Mouse (Mus musculus) adrenal gland, adult 18-20 months (tissue): ENCODE measurements around the gene Zbtb8a. TPM values are rescaled to one million over a fixed set of nuclear protein-coding genes. Genes with fewer than 3 reads are reported as not detected.
"Not testable (repeated sequence)": the region's sequence is repeated elsewhere in the genome, so short reads cannot be mapped to it uniquely, and the experiment has no call there.

Experiments
- DNase-seq, 2 experiments: peaks; one replicate each; pipeline ENCODE4 v3.0.0; 2021 to 2022; ENCODE audit warnings: low spot score in 2 of 2
- long read RNA-seq, 2 experiments: library from polyadenylated mRNA; stranded (forward); transcript quantifications; one replicate each; pipeline ENCODE4 v2.0.0; 2021
- total RNA-seq, 2 experiments: library from RNA; stranded (reverse); gene quantifications; 1 replicate in 1 of 2; 2 replicates in 1 of 2; pipeline ENCODE4 v1.2.3; 2021

The Zbtb8a gene
- 1 to 10 TPM; 2.7 to 3.7 TPM for total RNA-seq
- long read RNA-seq, experiment 1, transcript Zbtb8a-201 (5 exons, 2,321 nt) = major isoform, 7 of 7 reads
- long read RNA-seq, experiment 1, partial matches to known transcripts = 0 of 7 reads
- long read RNA-seq, experiment 1, other reads (novel, unspliced or antisense) = 0 of 7 reads
- long read RNA-seq, experiment 2, transcript Zbtb8a-201 (5 exons, 2,321 nt) = major isoform, 22 of 25 reads
- long read RNA-seq, experiment 2, partial matches to known transcripts = 0 of 25 reads
- long read RNA-seq, experiment 2, other reads (novel, unspliced or antisense) = 3 of 25 reads

GRCm38 (mm10) chr4:129377601-129378390, at the start of gene Zbtb8a:
Zbtb8a (minus strand) TSS chr4:129378116.
- DNase-seq = peak; percentile 48 to 50

DNA sequence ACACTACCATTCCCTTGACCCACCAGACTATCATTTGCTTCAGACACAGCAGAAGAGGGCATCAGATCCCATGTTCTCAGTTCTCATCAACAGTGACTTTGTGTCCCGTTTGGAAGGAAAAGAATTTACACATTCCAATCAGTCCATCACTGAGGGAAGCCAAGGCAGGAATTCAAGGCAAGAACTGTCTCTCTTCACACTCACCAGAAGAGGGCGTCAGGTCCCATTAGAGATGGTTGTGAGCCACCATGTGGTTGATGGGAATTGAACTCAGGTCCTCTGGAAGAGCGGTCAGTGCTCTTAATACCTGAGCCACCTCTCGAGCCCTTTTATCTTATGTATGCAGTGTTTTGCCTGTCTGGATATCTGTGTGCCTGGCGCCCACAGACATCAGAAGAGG, 40.4 kb upstream of the Zbtb8a start:
- DNase-seq = no peak

GRCm38 (mm10) chr4:129416478-129416877, 38.6 kb upstream of the Zbtb8a start:
- DNase-seq = no peak

DNA sequence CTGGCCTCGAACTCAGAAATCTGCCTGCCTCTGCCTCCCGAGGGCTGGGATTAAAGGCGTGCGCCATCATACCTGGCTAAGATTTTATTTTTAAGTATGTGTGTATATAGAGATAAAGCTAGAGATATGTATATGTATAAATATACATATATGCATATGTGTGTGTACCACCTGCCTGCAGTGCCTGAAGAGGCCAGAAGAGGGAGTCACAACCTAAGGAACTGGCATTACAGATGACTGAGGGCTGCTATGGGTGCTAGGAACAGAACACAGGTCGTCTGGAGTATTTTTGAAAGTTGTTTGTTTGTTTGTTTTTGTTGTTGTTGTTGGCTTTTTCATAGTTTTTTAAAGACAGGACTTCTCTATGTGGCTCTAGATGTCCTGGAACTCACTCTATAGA, 38.0 kb upstream of the Zbtb8a start:
- DNase-seq = no peak

GRCm38 (mm10) chr4:129410991-129411390, 33.1 kb upstream of the Zbtb8a start:
- DNase-seq = no peak

- not testable (repeated sequence) for DNase-seq
These were observed 32.6 kb upstream of the Zbtb8a start for GRCm38 (mm10) chr4:129410532-129410931.

DNA sequence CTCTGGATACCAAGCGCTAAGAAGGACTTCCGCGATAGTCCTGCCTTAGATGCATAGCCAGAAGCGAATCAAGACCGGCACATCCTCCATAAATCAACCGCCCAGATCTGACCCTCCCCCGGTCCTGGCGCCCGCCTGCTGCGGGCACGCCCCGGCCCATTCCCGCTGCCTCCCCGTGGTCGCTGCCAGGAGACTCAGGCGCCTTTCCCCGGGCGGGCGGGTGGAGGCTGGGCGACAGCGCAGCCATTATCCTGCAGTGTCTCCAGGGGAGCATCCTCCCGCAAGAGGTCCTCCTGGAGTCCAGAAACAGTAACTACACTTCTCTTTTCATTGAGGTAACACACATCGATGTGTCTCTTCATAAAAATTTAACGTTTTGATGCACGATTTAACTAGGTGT, 28.5 kb upstream of the Zbtb8a start:
- peak; percentile 45 to 55 for DNase-seq

DNA sequence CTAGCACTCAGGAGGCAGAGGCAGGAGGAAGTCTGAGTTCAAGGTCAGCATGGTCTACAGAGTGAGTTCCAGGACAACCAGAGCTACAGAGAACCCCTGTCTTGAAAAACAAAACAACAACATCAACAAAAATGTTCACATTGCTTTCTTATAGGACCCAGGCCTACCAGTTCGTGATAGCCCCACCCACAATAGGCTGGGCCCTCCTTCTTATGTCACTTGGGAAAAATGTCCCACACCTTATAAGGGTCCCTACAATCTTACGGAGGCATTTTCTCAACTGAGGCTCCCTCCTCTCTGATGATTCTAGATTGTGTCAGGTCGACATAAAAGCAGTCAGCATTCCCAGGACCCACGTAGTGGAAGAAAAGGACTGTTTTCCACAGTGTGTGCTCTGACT, 21.9 kb upstream of the Zbtb8a start:
- no peak for DNase-seq

DNA sequence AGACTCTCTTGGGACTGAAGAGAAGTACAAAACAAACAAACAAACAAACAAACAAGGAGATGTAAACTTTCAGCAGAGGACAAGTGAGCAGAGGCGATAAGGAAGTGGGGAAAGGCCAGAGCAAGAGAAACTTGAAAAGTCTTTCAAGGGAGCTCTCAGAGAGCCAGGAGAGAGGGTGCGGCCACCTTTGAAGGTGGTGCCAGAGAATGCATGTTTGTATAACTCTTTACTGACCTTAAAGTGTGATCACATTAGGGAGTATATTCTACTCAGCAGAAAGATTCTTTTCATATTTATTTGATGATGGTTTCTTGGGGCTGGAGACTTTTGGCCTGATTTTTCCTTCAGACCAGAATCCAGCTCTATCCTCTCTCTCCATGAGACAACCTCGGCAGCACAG, 19.0 kb upstream of the Zbtb8a start:
- DNase-seq = no peak

DNA sequence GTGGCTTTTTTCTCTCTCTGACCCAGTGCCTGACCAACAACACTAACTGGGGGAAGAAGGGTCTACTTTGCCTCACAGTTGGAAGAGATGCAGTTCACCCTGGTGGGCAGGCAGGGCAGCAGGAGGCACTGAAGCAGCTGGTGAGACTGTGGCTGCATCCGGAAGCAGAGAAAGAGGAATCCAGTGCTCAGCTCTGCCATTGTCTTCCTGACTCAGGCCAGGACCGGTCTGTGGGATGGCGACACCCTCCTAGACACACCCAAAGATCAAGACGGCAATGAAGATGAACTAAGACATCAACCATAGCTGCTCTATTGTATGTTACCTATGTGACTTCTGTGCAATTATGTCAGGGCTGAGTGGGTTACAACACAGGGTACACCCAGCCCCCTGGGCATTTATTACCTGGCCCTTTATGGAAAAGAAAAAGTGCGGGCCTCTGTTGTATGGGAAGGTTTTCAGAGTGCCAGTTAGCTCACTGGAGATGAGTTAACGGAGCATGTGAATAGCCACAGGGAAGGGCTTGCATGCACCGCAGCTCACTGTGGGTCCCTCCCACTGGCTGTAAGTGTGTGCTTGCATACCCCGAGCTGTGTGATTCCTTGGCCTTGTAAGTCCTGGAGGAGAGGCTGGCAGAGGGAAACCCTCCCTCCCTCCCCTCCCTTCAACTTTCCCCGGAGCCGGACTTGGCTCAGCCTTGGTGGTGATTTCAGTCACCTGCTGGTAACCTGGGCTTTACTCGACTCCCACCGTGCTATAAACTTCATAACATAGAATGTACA, 16.4 kb upstream of the Zbtb8a start:
- no peak for DNase-seq

GRCm38 (mm10) chr4:129390936-129391557, 13.1 kb upstream of the Zbtb8a start:
- no peak for DNase-seq

DNA sequence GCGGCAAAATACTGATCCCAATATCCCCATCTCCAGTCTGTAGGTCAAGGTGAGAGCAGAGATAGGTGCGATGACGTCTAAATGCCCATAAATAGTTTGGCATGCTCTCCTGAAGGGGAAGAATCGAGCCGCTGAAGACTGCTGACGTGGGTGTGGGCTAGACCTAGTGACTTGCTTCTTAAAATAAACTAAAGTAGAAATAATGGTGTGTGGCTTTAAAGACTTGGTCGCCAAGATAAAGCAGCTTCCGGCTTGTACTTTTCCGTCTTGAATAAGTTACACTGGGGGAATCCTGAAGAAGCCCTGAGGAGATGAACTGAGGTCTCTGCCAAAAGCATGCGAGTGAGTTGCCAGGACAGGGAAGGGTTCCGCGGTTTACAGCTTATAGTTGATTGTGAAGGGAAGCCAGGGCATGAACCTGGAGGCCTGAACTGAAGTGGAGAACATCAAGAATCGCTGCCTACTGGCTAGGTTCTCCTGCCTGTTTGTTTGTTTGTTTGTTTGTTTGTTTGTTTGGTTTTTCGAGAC, 12.4 kb upstream of the Zbtb8a start:
- DNase-seq = no peak

DNA sequence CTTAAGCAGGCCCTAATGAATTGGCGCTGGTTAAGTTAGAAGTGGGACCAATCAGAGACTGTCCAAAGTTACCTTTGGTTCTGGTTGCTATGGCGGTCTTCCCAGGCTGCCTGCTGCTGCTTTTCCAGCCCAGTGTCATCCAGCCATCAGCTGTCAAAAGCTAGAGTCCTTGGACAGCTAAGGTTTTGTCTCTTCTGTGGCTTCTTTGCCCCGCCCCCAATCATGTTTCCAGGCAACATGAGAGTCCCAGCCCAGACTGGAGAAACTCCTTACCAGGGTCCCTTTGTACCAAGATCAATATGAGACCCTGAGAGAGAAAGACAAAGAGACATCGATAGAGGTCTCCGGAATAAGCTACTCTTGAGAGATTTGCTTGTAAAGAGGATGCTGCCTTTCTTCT, 10.5 kb upstream of the Zbtb8a start:
- DNase-seq = no peak

DNA sequence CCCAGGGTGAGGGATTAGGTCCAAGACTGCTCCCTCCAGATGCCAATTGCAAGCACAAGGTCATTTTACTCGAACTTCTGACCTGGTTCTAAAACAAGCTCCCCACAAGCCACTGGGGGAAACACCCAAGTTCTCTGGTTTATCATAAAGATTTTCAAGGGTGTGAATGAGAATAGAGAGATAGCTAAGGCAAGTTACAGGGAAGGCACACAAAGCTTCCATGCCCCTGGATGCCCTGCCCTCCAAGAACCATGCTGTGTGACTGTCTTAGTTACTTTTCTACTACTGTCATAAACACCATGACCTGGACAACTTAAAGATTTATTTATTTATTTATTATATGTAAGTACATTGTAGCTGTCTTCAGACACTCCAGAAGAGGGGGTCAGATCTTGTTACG, 9.1 kb upstream of the Zbtb8a start:
- no peak for DNase-seq

- no peak for DNase-seq
These were observed 8.5 kb upstream of the Zbtb8a start for GRCm38 (mm10) chr4:129386269-129386946.

- DNase-seq = no peak
These were observed 7.8 kb upstream of the Zbtb8a start for GRCm38 (mm10) chr4:129385685-129386084.

DNA sequence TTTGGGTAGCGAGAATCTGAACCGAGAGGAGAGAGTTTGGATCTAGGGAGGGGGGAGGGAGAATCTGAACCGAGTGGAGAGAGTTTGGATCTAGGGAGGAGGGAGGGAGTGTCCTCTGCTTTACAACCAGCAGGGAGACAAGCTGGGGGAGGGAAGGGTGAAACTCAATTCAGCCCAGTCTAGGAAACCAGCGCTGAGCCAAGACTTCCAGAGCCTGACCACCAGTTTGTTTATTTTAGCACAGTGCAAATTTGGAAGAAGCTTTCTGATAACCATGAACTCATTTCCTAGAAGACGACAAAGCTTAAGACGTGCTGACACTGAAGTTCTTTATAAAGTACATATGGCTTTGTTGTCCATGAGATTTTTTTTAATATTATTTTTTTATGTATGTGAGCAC, 6.5 kb upstream of the Zbtb8a start:
- DNase-seq = no peak

DNA sequence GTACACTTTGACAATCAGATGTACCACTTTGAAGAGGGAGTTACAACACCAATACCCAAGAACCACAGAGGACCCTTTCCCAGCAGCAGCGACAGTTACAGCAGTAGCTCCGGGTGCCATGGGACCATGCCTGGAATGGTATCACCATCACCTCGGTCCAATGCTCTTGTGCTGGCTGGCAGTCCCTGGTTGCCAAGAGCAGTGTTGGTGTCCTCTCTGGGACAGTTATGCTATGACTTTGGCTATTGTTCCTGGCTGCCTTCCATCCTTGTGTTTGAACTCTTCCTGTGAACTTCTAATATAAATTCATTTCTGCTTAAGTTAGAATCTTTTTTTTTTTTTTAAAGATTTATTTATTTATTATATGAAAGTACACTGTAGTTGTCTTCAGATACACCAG, 5.7 kb upstream of the Zbtb8a start:
- no peak for DNase-seq

DNA sequence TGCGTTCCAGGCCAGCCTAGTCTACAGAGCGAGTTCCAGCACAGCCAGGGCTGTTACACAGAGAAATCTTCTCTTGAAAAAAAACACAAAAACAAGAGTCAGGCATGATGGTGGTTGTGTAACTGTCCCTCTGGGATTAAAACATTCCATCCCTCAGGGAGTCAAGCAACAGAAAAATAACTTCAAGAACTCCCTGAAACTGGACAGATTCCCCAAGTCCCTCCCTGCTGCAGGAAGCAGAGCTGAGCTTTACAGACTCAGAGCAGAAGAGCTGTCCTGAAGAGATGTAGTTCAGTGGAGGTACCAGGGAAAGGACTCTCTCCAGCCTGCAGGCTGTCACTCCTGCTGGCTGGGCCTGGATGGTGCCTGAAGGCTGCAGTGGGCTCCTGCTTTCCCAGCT, 4.6 kb upstream of the Zbtb8a start:
- DNase-seq = no peak

DNA sequence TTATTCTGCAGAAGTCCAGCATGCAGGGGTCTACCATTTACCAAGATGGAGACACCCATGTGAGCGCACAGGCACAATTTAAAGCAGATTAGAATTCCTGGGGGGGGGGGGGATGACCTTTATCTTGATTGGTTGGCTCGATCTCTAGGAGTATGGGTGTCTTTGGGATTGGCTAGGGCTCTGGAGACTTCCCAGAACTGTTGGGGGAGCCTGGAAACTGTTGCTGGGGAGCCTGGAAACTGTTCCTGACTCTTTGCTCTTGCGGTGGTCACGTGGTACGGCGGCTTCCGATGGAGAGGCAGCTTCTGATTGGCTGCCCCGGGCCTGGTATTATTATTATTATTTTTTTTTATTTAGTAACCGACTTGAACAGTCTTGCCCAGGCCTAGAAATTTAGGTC, 4.1 kb upstream of the Zbtb8a start:
- DNase-seq = no peak

DNA sequence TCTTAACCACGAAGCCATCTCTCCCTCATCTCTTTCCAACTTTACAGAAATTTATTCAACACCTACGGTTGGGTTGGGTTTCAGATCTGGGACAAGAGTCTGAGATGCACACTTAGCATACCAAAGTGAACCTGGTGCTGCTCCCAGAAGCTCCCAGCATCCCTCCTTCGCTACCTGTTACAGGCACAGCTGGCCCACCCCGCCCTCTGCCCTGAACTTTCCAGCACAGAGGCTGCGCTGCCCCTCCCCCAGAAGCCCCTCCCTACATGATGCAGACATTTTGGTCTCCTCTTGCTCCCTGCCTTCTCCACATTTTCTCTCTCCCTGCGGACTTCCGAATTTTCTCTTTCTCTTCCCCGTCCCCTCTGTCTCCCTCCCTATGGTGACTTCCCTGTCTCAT, 3.2 kb upstream of the Zbtb8a start:
- DNase-seq = no peak
